Mouse (Mus musculus) kidney, adult 8-10 months (tissue): ENCODE measurements around the gene Olig1.
A peak's percentile ranks its signal among the peaks of the same experiment; 100 is the strongest.

Source experiments
- DNase-seq, 2 experiments: peaks; one replicate each; pipeline ENCODE4 v3.0.0; 2022

The Olig1 gene

DNA sequence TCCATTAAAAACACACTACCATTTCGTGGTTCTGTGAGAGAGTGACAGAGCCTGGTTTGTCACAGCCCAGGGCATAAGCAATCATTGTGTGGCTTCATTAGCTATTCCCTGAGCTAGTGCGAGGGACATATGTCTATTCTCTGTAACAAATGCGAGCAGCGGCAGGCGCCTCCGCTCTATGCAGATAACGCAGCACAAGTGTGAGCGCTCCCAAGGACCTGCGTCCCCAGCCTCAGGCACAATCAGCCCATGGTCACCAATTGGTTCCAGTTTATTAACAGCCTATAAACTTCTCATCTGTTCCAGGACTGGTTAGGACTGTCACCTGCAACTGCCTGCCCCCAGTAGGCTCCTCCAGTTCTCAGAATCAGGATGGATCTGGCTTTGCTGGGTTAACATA is 23.3 kb upstream of the Olig1 start:
- DNase-seq = no peak

DNA sequence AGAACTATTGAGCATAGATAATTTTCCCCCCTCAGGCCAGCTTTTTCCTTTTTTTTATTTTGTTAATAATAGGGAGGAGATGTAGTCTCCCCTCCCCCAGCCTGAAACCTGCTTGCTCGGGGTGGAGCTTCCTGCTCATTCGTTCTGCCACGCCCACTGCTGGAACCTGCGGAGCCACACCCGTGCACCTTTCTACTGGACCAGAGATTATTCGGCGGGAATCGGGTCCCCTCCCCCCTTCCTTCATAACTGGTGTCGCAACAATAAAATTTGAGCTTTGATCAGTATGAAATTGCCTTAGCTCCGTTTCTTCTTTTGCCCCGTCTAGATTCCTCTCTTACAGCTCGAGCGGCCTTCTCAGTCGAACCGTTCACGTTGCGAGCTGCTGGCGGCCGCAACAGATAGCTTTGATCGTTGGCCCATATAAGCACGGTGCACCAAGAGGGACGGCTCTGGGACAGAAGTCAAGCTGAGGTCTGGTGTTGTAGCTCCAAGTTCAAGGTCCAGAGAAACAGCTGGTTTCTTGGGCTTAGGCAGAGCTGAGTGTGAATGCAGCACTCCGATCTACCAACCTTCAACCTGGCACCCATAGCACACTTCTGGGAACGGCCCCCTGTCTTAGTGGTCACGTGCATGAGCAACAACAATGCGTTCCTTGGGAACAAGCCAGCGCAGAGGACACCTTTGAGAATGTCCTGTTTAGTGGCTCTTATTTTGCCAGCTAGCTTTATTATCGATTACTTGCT is 14.0 kb upstream of the Olig1 start:
- peak in 1 of 2 experiments; percentile 19 for DNase-seq

DNA sequence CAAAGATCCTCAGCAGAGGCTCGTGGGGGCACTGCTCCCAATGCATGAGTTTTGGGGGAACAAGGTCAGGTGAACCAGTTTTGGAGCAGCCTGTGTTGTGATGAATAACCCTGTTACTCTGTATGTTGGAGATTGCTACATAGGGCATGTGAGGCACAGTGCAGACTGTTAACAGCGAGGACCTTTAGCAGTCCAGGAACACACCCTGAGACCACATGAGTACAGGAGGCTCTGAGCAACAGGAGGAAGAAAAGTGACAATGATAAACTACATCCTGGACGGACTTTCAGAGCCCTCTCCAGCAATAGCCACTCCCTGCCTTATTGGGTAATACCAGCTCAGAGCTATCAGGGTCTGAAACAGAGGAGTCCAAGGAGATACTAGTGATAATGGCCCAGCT is 10.6 kb upstream of the Olig1 start:
- no peak for DNase-seq

DNA sequence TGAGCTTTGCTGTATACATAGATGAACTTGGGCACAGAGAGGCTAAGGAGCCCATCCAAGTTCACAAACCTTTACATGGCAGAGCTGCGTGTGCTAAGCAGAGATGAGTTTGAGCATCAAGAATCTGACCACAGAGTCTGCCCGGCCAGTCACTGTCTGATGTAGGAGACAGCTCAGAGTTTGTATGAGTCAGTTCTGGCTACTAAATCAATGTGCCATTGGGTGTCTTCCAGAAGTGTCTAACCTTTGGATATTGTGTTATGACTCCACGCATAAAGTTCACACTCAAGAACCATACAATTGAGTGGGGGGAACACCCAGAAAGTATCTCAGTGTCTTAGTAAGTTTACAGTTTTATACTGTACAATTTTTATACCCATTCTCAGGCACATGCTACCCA is 8.7 kb upstream of the Olig1 start:
- DNase-seq = no peak

DNA sequence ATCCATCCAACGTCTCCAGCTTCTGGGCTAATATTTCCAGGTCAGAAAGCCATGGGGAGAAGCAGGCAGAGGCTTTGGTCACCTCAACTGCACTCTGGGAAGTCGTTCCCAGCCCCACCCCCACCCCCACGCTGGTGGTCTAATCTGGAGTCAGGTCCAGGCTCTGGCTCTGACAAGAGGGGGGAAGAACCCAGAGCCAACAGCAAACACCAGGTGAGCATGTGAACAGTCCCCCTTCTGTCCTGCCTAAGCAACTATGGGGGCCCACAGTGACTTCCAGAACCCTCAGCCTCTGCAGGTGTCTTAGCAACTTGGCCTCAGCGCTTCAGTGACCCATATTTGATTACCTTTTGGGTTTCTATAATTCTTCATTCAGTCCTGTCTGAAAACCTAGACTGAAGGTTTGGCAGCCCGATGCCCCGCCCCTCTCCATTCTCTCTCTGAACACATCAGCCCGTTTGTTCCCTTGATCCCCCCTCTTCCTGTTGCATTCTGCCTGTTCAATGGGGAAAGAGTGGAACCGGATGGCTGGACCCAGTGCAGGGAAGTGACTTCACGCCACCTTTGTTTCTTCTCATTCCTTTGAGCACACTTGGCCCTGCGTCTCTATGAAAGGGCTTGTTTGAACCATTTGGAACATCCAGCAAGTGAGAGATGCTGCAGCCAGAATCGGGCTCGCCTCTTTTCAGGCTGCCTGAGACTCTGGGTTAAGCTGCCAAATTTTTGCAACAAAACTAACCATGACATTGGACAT is 6.9 kb upstream of the Olig1 start:
- no peak for DNase-seq

DNA sequence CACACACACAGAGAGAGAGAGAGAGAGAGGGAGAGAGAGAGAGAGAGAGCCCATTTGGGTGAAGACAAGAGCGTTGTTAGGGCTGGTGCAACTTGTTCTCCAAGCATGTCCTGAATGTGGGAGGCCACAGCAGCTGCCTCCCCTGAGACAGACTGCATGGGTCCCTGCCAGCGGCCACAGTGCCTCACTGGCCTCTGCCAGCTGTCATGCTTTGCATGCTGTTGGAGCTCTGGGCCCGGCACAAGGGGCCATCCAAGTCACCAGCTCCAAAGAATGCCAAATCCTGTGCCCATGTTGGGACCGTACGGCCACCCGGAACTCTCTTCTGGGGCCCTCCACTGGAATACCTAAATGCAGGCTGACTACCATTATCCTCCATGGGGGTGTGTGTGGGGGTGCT is 3.6 kb upstream of the Olig1 start:
- no peak for DNase-seq

DNA sequence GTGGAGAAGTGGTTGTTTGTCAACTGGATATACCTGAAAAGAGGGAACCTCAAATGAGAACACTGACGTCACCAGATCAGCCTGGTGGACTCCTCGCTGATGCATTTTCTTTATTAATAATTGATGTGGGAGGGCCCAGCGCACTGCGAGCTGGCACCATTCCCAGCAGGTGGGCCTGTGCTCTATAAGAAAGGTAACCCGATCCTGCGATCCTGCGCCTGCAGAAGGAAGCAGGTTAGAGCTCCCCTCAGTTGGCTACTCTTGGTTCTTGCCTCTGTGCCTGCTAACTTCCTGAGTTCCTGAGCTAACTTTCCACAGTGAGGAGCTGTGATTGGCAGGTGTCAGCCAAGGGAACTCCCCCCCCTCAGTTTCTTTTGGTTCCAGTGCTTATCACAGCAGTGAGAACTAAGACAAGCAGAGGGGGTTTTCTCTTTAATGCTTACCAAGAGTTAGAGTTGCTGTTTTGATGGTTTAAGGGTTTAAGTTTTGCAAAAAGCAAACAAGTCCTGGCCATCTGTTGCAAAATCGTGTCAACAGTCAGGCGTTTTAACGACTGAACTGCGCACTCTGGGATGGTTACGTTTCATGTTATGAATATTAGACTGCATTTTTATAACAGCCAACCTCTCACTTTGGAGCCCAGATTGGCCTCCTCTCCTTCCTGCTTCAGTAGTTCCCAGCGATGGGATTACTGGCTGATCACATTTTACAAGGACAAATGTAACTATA is 684 bp upstream of the Olig1 start:
- no peak for DNase-seq

DNA sequence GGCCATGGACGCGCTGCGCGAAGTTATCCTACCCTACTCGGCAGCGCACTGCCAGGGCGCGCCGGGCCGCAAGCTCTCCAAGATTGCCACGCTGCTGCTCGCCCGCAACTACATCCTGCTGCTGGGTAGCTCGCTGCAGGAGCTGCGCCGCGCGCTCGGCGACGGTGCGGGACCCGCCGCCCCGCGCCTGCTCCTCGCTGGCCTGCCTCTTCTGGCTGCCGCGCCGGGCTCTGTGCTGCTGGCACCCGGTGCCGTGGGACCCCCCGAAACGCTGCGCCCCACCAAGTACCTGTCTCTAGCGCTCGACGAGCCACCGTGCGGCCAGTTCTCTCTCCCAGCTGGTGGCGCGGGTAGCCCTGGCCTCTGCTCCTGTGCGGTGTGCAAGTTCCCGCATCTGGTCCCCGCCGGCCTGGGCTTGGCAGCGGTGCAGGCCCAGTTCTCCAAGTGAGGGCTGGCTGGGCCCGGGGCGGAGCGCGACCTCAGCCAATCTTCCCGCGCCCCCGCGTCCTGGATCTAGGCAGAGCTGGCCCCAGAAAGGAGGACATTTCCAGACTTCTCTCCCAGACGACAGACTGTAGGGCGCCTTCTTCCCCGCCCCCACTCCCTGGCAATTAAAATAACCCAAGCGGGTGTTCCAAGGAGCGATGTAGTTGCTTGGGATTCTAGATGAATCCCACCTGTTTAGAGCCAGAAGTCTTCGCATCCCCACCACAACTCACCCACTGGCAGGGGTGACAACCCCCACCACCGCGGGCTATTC is 820 bp downstream of the Olig1 start:
- no peak for DNase-seq

DNA sequence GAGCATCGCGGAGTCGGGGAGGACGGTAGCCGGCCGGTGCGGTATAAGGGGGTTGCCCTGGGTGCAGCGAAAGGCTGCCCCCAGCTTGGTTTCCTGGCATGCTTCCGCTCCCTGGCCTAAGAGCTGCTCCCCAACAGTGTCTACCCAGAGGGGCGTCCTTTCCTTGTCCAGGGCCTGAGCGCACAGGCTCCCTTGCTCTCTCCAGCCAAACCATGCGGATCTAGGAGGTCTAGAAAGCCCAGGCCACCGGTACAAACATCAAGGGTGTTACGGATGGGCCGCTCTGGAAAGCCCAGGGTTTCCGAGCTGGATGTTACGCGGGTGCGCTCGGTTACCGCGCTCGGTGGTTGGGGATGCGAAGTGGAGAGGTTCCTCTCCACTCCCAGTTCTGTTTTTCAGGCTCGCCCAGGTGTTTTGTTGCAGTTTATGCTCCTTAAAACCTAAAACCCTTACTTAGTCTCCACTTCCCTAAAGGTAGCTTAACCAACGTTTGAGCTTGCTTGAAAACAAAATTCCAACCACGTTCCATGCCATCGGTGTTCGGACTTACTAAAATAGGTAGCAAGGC is 1.5 kb downstream of the Olig1 start:
- no peak for DNase-seq

DNA sequence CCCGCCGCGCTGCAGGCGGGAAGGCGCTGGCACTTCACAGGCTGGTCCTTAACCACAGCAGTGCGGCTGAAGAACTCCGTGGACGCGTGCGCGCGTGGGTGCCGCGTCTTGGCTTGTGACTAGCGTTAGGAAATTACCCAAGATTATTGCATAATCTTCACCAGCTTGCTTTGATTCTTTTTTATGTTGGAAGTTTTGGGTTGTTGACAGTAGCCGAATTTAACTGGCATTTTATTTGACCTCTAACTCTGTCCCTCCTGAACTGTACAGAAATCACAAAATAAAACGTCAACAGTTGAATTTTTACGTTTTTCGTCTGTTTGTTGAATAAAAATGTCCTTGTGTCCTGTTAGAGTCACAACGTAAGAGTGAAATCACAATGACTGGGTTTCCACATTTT is 2.1 kb downstream of the Olig1 start:
- no peak for DNase-seq

DNA sequence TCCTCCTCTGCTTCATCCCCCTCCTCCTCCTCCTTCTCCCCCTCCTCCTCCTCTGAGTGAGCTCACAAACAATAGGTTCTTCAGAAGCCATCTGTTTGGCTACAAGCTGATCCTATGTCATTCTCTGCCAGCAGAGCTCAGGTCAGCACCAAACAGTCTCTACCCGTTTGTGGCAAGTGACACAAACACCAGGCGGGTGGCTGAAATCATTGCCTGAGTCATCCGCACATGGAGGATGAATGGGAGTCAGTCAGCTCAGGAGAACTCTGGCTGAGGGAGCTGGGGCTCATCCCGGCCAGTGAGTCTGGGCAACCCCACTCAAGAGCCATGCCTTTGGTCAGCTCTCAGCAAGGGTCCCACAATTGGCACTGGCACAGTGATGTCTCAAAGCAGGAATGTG is 10.9 kb downstream of the Olig1 start:
- DNase-seq = no peak

DNA sequence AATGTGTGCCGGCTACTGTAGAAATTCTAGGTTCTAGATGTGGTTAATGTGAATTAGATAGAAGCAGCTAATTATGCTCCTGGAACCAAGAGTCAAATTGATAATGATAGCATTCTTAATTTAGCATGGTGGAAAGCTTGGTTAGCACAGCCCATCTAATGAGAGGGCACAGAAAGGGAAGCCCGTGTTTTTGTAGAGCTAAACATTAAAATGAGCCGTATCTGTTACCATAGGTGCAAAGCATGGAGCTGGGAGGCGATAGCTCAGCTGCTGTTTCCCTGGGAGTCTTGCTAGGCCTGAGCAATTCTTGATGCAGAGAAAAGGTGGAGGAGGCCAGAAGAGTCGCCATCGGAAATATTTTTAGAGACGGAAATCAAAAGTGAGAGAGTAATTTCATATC is 22.5 kb downstream of the Olig1 start:
- DNase-seq = no peak

DNA sequence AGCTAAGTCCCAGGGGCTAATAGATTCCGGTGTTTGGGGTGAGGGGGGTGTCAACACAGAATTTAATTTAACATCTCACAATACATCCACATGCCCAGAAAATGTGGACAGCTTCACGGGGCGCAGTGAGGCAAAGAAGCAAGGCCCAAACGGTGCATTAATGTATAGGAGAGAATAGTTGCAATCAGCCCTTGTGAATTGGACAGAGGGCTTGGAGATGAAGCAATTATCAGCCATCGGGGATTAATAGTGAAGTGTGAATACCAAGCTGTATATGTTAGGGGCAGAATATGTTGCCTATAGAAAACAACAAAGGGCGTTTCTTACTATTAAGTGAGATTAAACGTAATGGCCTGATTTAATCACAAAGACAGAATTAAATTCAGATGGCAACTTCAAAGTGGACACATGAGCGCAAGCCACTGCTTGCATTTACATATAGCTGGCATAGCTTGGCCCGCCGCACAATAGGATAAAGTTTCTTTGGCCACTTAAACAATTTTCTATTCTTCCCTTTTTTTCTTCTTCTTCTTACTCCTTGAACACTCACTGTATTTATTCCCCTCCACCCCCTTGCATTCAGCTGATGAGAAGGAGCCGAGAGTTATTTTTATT is 23.3 kb downstream of the Olig1 start:
- no peak for DNase-seq

DNA sequence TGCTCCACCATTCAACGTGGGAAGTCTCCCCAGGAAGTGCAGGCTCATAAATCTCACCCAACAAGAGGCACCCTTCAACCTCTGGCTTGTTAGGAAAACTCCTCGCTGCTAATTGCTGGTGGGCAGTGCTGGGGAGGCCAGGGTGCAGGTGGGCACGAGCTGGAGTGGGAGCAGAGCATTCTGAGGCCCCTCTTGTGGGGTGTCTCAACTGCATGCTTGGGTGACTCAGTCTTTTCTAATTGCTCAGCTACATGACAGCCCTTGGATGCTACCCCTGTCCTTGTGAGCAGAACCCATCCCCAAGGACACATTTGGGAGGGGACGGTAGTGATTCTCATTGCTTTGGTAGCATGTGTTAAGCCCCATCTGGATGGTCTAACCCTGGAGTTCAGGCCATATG is 28.2 kb downstream of the Olig1 start:
- DNase-seq = no peak

DNA sequence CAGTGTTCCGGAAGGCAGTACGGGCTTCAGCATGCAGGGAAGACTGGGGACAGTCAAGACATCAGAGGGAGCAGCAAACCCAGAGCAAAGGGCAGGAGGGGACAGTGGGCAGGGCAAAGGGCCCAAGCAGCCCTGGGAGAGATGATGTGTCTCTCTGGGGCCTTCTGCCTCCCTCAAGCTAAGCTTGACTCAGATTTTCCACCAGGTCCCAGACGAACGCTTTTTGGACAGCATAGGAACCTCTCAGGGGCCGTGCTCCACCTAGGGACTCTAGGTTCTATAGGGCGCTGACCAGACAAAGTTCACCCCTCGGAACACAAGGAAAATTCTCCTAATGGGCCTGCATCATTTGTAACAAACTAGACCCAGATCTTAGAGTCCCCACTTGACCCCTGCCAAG is 29.8 kb downstream of the Olig1 start:
- no peak for DNase-seq

DNA sequence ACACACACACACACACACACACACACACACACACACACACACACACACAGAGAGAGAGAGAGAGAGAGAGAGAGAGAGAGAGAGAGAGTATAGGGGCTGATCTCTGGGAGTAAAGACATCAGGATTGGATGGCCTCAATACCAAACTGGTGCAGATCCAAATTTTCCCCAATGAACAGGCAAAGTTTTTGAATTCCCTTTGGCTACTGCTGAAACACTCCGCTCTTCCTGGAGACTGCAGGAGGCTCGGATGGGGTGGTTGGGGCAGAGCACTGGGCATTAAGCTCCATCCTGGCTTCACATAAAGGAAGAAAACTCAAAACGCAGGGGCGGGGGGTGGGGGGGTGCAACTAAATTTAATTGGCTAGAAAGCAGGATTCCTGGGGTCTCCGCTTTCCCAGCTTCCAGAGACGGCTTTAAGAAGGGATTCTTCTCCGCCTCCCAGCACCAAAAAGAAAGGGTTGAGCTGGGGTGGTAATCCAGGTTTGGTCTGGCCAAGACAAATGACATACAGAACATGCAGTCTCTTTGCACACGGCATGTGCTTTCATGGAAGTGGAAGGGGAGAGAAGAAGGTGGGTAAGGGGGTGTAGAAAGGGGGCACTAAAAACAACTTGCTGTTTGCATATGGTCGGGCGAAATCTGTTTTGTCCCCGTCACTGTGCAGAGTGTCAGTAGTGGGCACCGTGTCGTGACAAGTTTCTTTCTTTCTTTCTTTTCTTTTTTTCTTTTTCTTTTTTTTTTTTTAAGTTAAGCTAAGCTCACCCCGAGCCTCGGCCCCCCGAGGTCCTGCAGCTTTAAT is 31.3 kb downstream of the Olig1 start:
- no peak for DNase-seq

DNA sequence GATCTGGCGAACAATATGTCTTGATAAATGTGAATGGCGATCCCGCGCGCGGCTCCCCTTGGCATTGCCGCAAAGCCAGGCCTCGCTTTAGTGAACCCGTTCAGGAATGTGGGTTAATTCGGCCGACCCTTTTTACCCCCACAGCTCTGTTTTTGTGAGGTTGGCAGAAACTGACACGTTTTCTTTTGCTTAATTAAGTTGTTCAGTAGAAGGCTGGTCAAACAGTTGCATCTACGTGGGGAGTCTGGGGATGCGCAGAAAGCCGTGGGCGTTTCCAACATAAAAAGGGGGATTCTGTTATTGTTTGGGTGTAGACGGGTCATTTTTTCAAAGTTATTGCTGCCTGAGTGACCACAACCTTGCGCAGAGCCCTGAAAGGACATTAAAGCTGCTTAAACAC is 31.9 kb downstream of the Olig1 start:
- DNase-seq = no peak

DNA sequence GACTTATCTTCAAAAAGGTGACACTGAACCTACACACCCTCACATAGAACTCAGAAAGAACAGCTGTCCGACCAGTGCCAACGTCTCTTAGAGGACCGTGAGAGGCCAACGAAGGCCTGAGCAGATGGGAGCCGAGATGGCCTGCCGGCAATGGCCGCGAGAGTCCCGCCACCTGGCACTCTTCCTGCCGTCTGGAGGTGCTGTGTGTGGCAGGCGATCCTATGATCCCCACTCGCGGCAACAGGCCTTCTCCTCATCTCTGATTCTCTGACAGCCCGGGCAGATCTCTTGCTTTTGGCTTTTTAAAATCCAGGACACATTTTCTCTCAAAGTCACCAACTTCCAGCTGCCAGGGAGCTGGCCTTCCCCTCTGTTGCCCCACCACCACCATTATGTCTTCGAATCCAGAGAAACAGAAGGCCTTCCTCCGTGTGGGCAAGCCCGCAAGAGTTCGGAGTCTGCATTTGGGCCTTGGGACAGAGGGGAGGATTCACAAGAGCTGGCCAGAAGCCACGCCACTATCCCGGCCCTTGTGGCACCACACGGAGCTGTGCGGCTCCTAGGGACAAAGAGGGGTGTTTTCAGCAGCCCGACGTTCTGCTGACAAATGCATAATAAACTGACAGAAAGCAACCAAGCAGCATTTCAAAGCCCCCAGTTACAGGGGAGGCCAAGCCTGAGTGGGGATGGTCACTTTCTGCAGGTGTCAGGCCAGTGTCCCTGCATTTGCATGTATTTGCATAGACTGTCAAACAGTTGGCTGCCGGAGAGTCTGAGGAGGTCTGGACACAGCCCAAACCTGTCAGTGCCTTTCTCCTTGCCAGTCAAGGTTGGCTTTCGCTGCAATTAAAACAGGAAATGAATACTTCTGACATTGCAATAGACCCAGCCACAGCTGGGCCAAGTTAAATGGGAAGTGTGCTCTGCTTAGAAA is 34.5 kb downstream of the Olig1 start:
- DNase-seq = peak; percentile 20 to 29

DNA sequence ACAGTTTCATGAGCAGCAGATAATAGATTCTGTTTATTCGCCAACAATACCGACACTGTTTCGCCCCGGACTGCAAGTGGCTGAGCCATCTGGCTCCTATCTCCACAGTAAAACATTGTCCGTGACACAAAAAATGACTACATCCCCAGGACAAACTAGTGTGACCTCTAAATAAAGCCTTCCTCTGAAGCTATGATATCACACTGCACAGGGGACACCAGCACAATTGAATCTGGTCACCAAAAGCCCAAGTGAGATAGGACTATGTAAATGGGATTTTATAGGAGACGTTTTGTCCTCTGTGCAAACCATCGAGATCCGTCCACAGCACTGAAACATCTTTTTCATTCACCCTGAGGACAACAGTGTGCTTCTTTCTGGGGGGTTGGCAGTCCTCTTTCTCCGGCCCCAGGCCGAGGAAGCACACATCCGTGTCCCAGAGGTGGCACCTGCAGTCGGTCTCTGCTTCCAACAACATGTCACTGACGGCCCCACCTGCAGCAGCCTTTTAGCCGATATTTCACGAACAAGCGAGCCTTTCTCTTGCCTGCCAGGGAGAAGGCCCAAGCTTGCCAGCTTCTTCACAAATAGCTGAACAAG is 36.0 kb downstream of the Olig1 start:
- no peak for DNase-seq

DNA sequence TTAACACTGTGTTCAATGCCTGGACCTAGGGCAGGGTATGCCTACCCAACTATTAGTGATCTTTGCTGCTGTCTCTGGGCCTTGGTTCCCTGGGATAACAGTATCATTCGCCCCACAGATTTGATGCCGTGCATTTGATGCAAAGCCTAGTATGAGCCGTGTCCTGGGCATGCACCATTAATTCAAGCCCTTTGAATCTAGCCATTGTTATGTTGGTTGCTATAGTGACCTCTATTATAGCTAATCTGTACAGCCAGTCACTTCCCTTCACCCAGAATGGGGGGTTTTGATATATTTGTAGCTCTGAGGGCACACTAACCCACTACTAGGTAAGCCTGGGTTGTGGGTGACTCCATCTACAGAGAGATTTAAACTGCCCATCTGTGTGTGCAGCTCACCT is 40.3 kb downstream of the Olig1 start:
- DNase-seq = no peak
